Mouse (Mus musculus): ENCODE measurements at regions not wholly inside any gene's neighbourhood (a gene's known extent, or its start where the extent isn't known, plus 50 kb on each side); places are given as distances from the start of the nearest gene placed in this dataset.
"Not testable (repeated sequence)": the region's sequence is repeated elsewhere in the genome, so short reads cannot be mapped to it uniquely, and the experiment has no call there.

GRCm38 (mm10) chr17:16951092-16952016 is 112.6 kb upstream of the Zfp960 start:
- DNase-seq = peak; percentile 88

GRCm38 (mm10) chr17:16952146-16952545 is 111.8 kb upstream of the Zfp960 start:
- DNase-seq = not testable (repeated sequence)

GRCm38 (mm10) chr17:16997241-16997640 is 66.7 kb upstream of the Zfp960 start:
- DNase-seq = not testable (repeated sequence)

- DNase-seq = peak; percentile 80 to 85
Observed at GRCm38 (mm10) chr17:17004632-17005265, 59.2 kb upstream of the Zfp960 start.

GRCm38 (mm10) chr17:17005267-17005666 is 58.6 kb upstream of the Zfp960 start:
- peak in 1 of 2 experiments; percentile 4 for DNase-seq
